Mouse (Mus musculus) urinary bladder, adult 2 months (tissue): ENCODE measurements around the gene Rtbdn. TPM values are rescaled to one million over a fixed set of nuclear protein-coding genes. Genes with fewer than 3 reads are reported as not detected.

Experiments used
- polyA plus RNA-seq: library from polyadenylated mRNA; depleted of rRNA; stranded (reverse); fragments of >200 nt; gene quantifications from 2 replicates; pipeline ENCODE4 v1.2.3, GENCODE M21; 2012; rRNA removed

Rtbdn gene
- polyA plus RNA-seq, 1 experiment, result not detected

Other genes with a start within 250 kb of the Rtbdn start
- gene Lyl1, start 245.5 kb upstream of the Rtbdn start, polyA plus RNA-seq, result 7.8 and 8.7 TPM in 2 replicates
- 1.0 and 1.2 TPM in 2 replicates for gene G430095P16Rik, start 224.0 kb upstream of the Rtbdn start, polyA plus RNA-seq
- 21.7 and 77.0 TPM in 2 replicates for gene Nfix, start 146.6 kb upstream of the Rtbdn start, polyA plus RNA-seq
- 4.7 and 4.8 TPM in 2 replicates for gene Dand5, start 124.2 kb upstream of the Rtbdn start, polyA plus RNA-seq
- 22.0 and 22.2 TPM in 2 replicates for gene Gadd45gip1, start 115.5 kb upstream of the Rtbdn start, polyA plus RNA-seq
- 63.3 and 69.9 TPM in 2 replicates for gene Rad23a, start 106.3 kb upstream of the Rtbdn start, polyA plus RNA-seq
- gene Calr, start 100.1 kb upstream of the Rtbdn start, polyA plus RNA-seq, result 362 and 430 TPM in 2 replicates
- gene Farsa, start 90.0 kb upstream of the Rtbdn start, polyA plus RNA-seq, result 39.2 and 51.4 TPM in 2 replicates
- gene Syce2, start 74.9 kb upstream of the Rtbdn start, polyA plus RNA-seq, result 2.8 and 3.2 TPM in 2 replicates
- gene Gcdh, start 53.1 kb upstream of the Rtbdn start, polyA plus RNA-seq, result 31.4 and 33.1 TPM in 2 replicates
- gene Klf1, start 45.1 kb upstream of the Rtbdn start, polyA plus RNA-seq, result 0.15 TPM in 2 replicates
- 18.4 and 20.4 TPM in 2 replicates for gene Dnase2a, start 38.4 kb upstream of the Rtbdn start, polyA plus RNA-seq
- 0.17 and 0.19 TPM in 2 replicates for gene Mast1, start 9.6 kb upstream of the Rtbdn start, polyA plus RNA-seq
- gene Gm49661, start 22.4 kb downstream of the Rtbdn start, polyA plus RNA-seq, result not detected in 2 replicates
- 215 and 231 TPM in 2 replicates for gene Prdx2, start 22.6 kb downstream of the Rtbdn start, polyA plus RNA-seq
- gene Rnaseh2a, start 22.8 kb downstream of the Rtbdn start, polyA plus RNA-seq, result 49.4 and 49.5 TPM in 2 replicates
- 97.4 and 121 TPM in 2 replicates for gene Junb, start 31.7 kb downstream of the Rtbdn start, polyA plus RNA-seq
- 26.9 and 28.5 TPM in 2 replicates for gene Hook2, start 43.6 kb downstream of the Rtbdn start, polyA plus RNA-seq
- 0.04 TPM in 1 of 2 replicates, not detected in the other for gene Best2, start 67.5 kb downstream of the Rtbdn start, polyA plus RNA-seq
- gene Asna1, start 78.3 kb downstream of the Rtbdn start, polyA plus RNA-seq, result 113 and 136 TPM in 2 replicates
- gene Trir, start 79.8 kb downstream of the Rtbdn start, polyA plus RNA-seq, result 109 and 140 TPM in 2 replicates
- gene Tnpo2, start 89.9 kb downstream of the Rtbdn start, polyA plus RNA-seq, result 50.0 and 53.0 TPM in 2 replicates
- 38.9 and 54.7 TPM in 2 replicates for gene Fbxw9, start 113.1 kb downstream of the Rtbdn start, polyA plus RNA-seq
- 0.43 and 1.2 TPM in 2 replicates for gene Gm5741, start 121.0 kb downstream of the Rtbdn start, polyA plus RNA-seq
- 41.0 and 47.1 TPM in 2 replicates for gene Dhps, start 124.8 kb downstream of the Rtbdn start, polyA plus RNA-seq
- gene Wdr83os, start 133.7 kb downstream of the Rtbdn start, polyA plus RNA-seq, result 95.6 and 103 TPM in 2 replicates
- gene Wdr83, start 134.3 kb downstream of the Rtbdn start, polyA plus RNA-seq, result 35.8 and 45.7 TPM in 2 replicates
- 72.9 and 74.8 TPM in 2 replicates for gene Man2b1, start 136.3 kb downstream of the Rtbdn start, polyA plus RNA-seq
- gene Zfp791, start 176.1 kb downstream of the Rtbdn start, polyA plus RNA-seq, result 3.9 and 4.3 TPM in 2 replicates
- gene Cks1brt, start 204.9 kb downstream of the Rtbdn start, polyA plus RNA-seq, result not detected in 2 replicates